Comparison of ENCODE assay signal across 8 mouse cellular contexts in the genomic region with DNA sequence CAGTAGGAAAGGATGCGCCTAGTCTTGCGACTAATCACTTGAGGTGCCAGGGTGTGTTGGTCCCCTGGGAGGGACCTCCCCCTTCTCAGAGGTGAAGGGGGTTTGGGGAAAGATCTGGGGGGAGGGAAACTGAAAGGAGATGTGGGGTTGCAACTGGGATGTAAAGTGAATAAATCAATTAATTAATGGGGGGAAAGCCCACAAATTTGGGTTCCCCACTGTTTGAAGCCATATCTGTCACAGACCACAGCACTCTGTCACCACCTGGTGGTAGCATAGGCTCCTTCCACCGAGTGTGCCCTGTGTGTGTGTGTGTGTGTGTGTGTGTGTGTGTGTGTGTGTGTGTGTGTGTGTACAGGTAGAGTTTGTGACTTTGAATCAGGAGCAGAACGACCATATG.
A peak's percentile ranks its signal among the peaks of the same experiment; 100 is the strongest.
DNase-seq lines count a peak whose midpoint lies in the region; ATAC-seq and TF ChIP-seq lines count a peak whose summit lies in the region.
"Had no signal": no experiment of that assay in that cellular context is flagged by ENCODE, and none has a peak within 500 bp of the region (broad histone marks: within the 10 kb centered on the region; RNA-seq: fewer than 3 reads in every experiment).

No protein-coding gene starts in this region.

- WGBS in intestine, postnatal 0 days: 60% methylated on average over 4 of the region's 4 CpGs
- WGBS in intestine, embryonic 15.5 days: 62% methylated on average over 4 of the region's 4 CpGs

- peak; percentile 32 for DNase-seq in 3T3-L1 (ENCODE audit: low read depth, low spot score)
- DNase-seq in MEL (ENCODE audit: low read depth, low spot score): peak; percentile 57
- peak; percentile 61 for DNase-seq in embryo, embryonic 10 days (ENCODE audit: low spot score)
- DNase-seq in lung, postnatal 10 days: peak; percentile 63
- peak; percentile 41 for DNase-seq in thymus, postnatal 14 days

- H3K4me3 ChIP-seq in intestine, postnatal 0 days (ENCODE audit: low read depth, low read length): no peak overlapping the region
- H3K4me3 ChIP-seq in intestine, embryonic 15.5 days (replicated peaks): no peak overlapping the region
- no peak overlapping the region for H3K4me3 ChIP-seq in MEL (ENCODE audit: control insufficient read depth in 1 of 2, insufficient read depth in 1 of 2, low read depth in 2 of 2, low read length in 2 of 2)
- H3K4me3 ChIP-seq: neural tube, embryonic 13.5 days had no signal

- H3K36me3 ChIP-seq in intestine, postnatal 0 days (ENCODE audit: control insufficient read depth, insufficient read depth): no peaks in the 10 kb centered on the region
- no peaks in the 10 kb centered on the region for H3K36me3 ChIP-seq in intestine, embryonic 15.5 days
- no peaks in the 10 kb centered on the region for H3K36me3 ChIP-seq in MEL (ENCODE audit: control insufficient read depth in 1 of 2, insufficient read depth in 2 of 2, low read length in 2 of 2)
- H3K36me3 ChIP-seq: neural tube, embryonic 13.5 days had no signal

- no peak overlapping the region for H3K9ac ChIP-seq in intestine, postnatal 0 days (ENCODE audit: low read depth, low read length)
- H3K9ac ChIP-seq in intestine, embryonic 15.5 days: no peak overlapping the region
- H3K9ac ChIP-seq in MEL (ENCODE audit: control insufficient read depth, low read depth, low read length, poor library complexity, severe bottlenecking): no peak overlapping the region
- H3K9ac ChIP-seq: neural tube, embryonic 13.5 days had no signal

- TF ChIP-seq EP300 in MEL (IDR thresholded peaks at IDR 0.05; ENCODE audit: low read depth in 1 of 2, low read length in 2 of 2): no peak

- H3K4me1 ChIP-seq in intestine, postnatal 0 days (replicated peaks; ENCODE audit: control insufficient read depth, insufficient read depth, low read length): no peaks in the 10 kb centered on the region
- H3K4me1 ChIP-seq in intestine, embryonic 15.5 days (replicated peaks): 0 out of 2 replicates have a peak, but pooled peaks cover 7% of the 10 kb centered on the region
- H3K4me1 ChIP-seq in MEL (ENCODE audit: control insufficient read depth in 1 of 2, insufficient read depth in 2 of 2, low read length in 2 of 2): no peaks in the 10 kb centered on the region
- H3K4me1 ChIP-seq: neural tube, embryonic 13.5 days had no signal

- H3K27ac ChIP-seq in intestine, postnatal 0 days (ENCODE audit: low read depth, low read length): no peak overlapping the region
- no peak overlapping the region for H3K27ac ChIP-seq in intestine, embryonic 15.5 days
- no peak overlapping the region for H3K27ac ChIP-seq in MEL (ENCODE audit: control insufficient read depth, low read depth, low read length)
- H3K27ac ChIP-seq: neural tube, embryonic 13.5 days had no signal

- TF ChIP-seq CTCF in intestine, postnatal 0 days (IDR thresholded peaks at IDR 0.05; ENCODE audit: low read depth): peak; percentile 89
- TF ChIP-seq CTCF in MEL (IDR thresholded peaks at IDR 0.05 in 2 of 3, conservative IDR thresholded peaks at IDR 0.05 in 1 of 3; ENCODE audit: control insufficient read depth in 1 of 3, insufficient read depth in 1 of 3, low read depth in 2 of 3, low read length in 3 of 3, poor library complexity in 1 of 3, severe bottlenecking in 1 of 3): peak; percentile 16 to 60 (median 55); a peak in 4 of 6 replicates

- H3K79me2 ChIP-seq in MEL (ENCODE audit: control insufficient read depth, insufficient read depth, low read length, poor library complexity): no peaks in the 10 kb centered on the region

- H3K9me3 ChIP-seq in intestine, postnatal 0 days (ENCODE audit: control insufficient read depth): no peaks in the 10 kb centered on the region
- H3K9me3 ChIP-seq in intestine, embryonic 15.5 days: no peaks in the 10 kb centered on the region
- H3K9me3 ChIP-seq in MEL (replicated peaks; ENCODE audit: insufficient read depth, low read length): no peaks in the 10 kb centered on the region
- H3K9me3 ChIP-seq: neural tube, embryonic 13.5 days had no signal

- no peak for TF ChIP-seq POLR2A in MEL (IDR thresholded peaks at IDR 0.05; ENCODE audit: control insufficient read depth in 1 of 2, insufficient read depth in 1 of 2, low read depth in 1 of 2, low read length in 2 of 2, poor library complexity in 1 of 2)

- no peak for ATAC-seq in intestine, postnatal 0 days
- no peak for ATAC-seq in intestine, embryonic 15.5 days

- peak; percentile 58 for TF ChIP-seq RAD21 in MEL (IDR thresholded peaks at IDR 0.05; ENCODE audit: low read depth, low read length)

- no peaks in the 10 kb centered on the region for H3K27me3 ChIP-seq in intestine, postnatal 0 days (replicated peaks; ENCODE audit: control insufficient read depth, insufficient read depth, low read length)
- H3K27me3 ChIP-seq in intestine, embryonic 15.5 days (replicated peaks): no peaks in the 10 kb centered on the region
- peaks cover 3 to 6% of the 10 kb centered on the region in 2 experiments; a peak in 2 of 4 replicates for H3K27me3 ChIP-seq in MEL (ENCODE audit: control insufficient read depth in 1 of 2, insufficient read depth in 2 of 2, low read length in 2 of 2)
- H3K27me3 ChIP-seq: neural tube, embryonic 13.5 days had no signal

- no peak overlapping the region for H3K4me2 ChIP-seq in intestine, postnatal 0 days (replicated peaks; ENCODE audit: low read depth)
- H3K4me2 ChIP-seq in intestine, embryonic 15.5 days (replicated peaks): no peak overlapping the region
- H3K4me2 ChIP-seq: neural tube, embryonic 13.5 days had no signal

TF ChIP-seq in MEL, 35 proteins besides CTCF, POLR2A, EP300 and RAD21:
- TF ChIP-seq ZC3H11A (IDR thresholded peaks at IDR 0.05; ENCODE audit: low read depth, low read length) (peak; percentile 38; the same call in 1 of the 2 replicates), POLR2AphosphoS2 (IDR thresholded peaks at IDR 0.05; ENCODE audit: low read length) (no peak), MYC (IDR thresholded peaks at IDR 0.05; ENCODE audit: low read depth, low read length) (no peak), SMC3 (IDR thresholded peaks at IDR 0.05; ENCODE audit: low read depth, low read length) (peak; percentile 66), RCOR1 (IDR thresholded peaks at IDR 0.05; ENCODE audit: low read depth, low read length) (no peak)
